Mouse (Mus musculus) stomach, postnatal 0 days (tissue): ENCODE measurements at regions not wholly inside any gene's neighbourhood (a gene's known extent, or its start where the extent isn't known, plus 50 kb on each side); places are given as distances from the start of the nearest gene placed in this dataset.

ENCODE experiments used
- CTCF ChIP-seq: IDR thresholded peaks from 2 replicates; pipeline ENCODE4 v1.5.1; 2016; ENCODE audit warnings: antibody characterized with exemption, low read depth, mild to moderate bottlenecking, moderate library complexity
- EP300 ChIP-seq: optimal IDR thresholded peaks from 2 replicates; pipeline ENCODE3; 2016; ENCODE audit warnings: antibody characterized with exemption

GRCm38 (mm10) chr8:37215894-37216293 lies 222.5 kb downstream of the AI429214 start:
- no peak for TF ChIP-seq CTCF
- TF ChIP-seq EP300, result no peak
